Mouse (Mus musculus) CD4-positive, CD25-positive, alpha-beta regulatory T cell, adult 4 months (primary cell): Measurements from ENCODE around the gene Actr1a. TPM values are rescaled to one million over a fixed set of nuclear protein-coding genes. Genes with fewer than 3 reads are reported as not detected.

Experiments
- ATAC-seq: one replicate; pipeline ENCODE4 v1.8.0; 2017
- polyA plus RNA-seq, 2 experiments: library from polyadenylated mRNA; unstranded; fragments of 100-300 nt; shearing (Covaris generic); gene quantifications; one replicate each; pipeline ENCODE4 v1.2.1; 2017

Gene Actr1a
- 100 to 1,000 TPM in 1 of 2 experiments, 10 to 100 TPM in 1; 92.4 to 111 TPM for polyA plus RNA-seq

DNA sequence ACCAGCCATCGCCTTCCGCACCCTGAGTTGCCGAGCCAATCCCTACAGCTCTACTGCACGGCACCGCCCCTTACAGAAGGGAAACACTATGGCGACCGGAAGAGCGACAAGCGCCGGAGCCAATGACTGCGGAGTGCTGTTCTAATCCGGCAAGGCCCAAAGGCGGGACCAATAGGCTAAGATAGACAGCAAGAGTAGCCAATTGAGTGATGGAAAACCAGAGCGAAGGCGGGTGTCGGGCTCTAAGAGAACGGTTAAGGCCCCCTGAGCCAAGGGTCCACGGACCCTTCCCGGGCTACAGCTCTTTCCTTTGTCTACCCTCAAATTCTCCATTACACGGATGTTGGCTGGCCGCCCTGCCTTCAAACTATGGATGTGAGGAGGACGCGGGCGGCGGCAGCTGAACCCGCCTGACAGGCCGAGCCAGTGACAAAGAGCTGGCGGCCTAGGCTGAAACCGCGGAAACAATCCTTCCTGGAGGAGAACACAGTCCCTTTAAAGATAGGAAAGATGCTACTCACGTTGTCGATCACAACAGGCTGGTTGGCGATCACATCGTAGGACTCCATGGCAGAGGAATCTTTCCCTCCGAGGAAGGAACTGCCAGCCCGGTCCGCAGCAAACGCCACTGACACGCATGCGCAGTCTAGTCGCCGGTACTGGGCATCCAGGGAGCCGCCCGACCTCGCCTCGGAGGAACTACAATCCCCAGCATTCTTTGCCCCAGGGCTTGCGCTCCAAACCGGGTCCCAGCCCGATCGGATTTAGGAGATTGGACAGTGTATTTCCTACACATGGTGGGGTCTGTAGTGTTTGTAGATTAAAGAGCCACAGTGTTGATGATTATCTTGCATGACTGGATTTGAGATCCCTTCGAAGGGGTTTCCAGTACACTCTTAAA, at the start of gene Actr1a:
Gene Actr1a (minus strand): TSS at position 640 of the 901 bp plus-strand sequence.
- peak; percentile 89 for ATAC-seq

DNA sequence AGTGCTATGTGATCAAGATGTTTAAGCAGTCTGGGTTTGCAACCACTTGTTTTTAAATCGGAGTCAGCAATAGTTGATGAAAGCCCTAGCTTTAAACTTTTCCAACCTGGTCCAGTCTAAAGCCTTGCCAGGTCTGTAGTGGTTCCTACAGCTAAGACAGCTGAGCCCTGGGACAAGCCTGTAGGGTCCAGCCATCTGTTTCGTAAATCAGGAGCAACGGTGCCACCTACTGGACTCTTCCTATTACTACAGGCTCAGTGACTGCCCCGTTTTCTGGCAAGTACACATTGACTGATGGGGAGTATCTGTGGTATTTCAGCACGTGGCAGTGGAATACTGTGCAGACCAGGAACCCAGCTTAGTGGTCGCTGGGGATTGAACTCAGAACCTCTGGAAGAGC, 48.7 kb upstream of the Actr1a start:
- no peak for ATAC-seq

DNA sequence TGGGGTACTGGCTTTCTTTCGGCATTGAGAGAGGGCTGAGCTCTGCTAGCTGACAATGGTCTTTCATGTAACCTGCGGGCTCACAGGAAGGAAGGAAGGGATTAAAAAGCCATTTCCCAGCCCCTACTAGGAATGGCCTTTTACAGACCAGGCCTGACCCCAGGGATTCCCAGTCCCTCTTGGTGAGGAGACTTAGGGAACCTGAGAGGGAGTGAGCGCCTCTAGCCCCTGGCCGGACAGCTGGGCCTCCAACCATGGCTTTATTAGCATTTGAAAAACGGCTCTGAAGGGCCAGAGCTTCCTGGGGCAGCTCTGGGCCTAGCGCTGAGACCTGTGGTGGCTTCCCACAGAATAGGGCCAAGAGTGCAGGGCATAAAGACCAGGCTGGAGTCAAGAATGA, 48.0 kb upstream of the Actr1a start:
- no peak for ATAC-seq

DNA sequence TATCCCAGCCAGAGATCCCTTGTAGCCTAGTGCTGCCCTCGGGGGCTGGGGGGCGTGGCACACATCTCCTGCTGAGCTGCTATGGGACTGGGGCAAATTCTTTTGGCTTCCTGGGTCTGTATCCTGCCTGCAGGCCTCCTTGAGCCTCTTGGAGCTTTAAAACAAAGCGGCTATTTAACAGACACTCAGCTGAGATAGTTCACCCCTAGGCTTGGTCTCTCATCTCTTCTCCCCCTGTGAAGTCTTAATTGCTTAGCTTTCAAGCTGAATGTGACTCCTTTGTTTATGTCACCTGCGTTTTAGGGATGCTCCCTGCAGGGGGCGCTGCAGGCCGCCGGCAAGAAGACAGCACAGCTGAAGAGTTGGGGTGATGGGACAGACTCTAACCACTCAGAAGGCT, 39.9 kb upstream of the Actr1a start:
- ATAC-seq, result no peak

DNA sequence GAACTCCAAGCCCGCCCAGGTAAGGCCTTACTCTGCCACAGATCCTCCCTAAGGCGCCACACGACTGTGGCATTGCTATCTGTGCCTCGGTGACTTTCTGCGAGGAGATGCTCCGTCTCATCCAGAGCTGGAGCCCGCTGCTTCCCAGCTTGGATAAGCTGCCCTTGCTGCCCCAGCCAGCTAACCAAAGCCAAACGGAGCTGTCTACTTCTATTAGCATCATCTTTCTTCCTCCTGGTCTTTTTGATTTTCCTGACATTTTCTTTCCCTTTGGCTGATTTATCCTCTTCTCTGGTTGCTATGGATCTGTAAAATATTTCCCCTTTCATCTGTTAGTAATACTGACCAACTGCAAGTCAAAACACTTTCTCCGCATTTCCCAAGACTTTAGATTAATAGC, 39.0 kb upstream of the Actr1a start:
- ATAC-seq, result no peak

GRCm38 (mm10) chr19:46434148-46434547, 38.6 kb upstream of the Actr1a start:
- no peak for ATAC-seq

DNA sequence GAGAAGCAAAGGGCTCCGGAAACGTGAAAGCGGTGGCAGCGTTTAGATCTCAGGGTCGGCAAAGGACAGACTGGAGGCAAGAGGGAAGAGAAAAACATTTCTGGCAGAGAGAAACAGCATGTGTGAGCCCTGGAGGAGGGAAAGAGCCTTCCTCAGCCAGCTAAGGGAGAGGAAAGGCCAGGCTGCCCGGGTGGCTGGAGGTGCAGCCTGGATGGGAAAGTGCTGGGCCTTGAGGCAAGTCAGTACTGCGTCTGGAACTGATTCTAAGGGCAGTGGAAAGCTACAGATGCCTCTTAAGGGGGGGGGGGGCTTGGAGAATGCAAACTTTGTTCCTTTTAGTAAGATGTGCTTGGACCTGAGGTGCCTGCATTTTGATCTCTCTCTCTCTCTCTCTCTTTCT, 38.2 kb upstream of the Actr1a start:
- ATAC-seq, result no peak

DNA sequence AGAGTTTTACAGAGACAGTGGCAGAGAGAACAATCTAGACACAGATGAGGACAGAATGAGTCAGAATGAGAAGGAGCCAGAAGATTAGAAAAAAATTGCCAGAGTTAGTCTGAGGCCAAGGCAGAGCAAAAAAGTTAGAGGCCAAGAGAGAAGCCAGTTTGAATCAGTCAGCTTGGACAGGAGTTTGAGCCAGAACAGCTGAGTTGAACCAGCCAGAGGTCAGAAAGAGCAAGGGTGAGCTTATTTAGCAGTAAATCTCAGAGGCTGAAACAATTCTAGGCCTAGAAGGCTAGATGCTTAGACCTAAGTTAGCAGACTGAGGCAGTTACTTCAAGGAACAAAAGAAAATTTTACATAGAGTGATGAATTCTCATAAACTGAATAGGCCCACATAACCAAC, 33.7 kb upstream of the Actr1a start:
- no peak for ATAC-seq

DNA sequence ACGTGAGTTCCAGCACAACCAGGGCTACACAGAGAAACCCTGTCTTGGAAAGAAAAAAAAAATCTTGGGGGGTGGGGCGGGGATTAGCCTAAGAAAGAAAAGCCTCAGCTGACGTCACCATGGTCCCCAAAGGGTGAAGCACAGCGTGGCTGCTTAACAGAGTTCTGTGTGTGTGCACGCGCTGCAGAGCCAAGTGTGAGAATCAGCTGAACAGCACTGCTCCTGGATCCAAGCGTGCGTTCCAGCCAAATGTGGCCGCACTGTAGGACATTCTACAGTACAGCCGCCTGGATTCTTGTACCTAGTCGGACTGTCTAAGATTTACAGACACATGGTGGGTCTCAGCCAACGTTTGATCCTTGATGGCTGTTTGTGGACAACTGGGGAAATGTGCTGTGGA, 30.9 kb upstream of the Actr1a start:
- ATAC-seq, result no peak

DNA sequence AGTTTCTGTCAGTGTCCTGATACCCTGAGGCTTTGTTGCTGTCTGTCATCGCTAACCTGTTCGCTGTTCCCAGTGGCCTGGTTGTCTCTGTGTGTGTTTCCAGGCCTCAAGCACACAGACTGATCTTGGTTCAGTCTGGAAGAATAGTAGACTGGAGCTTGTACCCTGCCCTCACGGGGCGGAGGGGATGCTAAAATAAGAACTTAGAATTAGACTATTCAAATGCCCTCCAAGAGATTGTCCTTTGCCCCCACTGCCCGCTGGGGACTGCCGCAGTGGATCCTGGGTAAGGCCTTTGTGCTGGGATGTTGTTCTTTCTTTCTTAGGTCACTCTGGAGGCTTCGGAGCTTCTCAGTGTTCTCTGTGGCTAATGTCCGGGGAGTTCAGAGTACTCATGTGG, 29.7 kb upstream of the Actr1a start:
- ATAC-seq, result no peak

GRCm38 (mm10) chr19:46422384-46423338, 27.1 kb upstream of the Actr1a start:
- ATAC-seq, result no peak

- ATAC-seq, result no peak
Observed at GRCm38 (mm10) chr19:46420410-46420809, 24.9 kb upstream of the Actr1a start.

GRCm38 (mm10) chr19:46418051-46418450, 22.5 kb upstream of the Actr1a start:
- no peak for ATAC-seq

GRCm38 (mm10) chr19:46416276-46416675, 20.7 kb upstream of the Actr1a start:
- no peak for ATAC-seq

- ATAC-seq, result no peak
Observed at GRCm38 (mm10) chr19:46414486-46414885, 18.9 kb upstream of the Actr1a start.

DNA sequence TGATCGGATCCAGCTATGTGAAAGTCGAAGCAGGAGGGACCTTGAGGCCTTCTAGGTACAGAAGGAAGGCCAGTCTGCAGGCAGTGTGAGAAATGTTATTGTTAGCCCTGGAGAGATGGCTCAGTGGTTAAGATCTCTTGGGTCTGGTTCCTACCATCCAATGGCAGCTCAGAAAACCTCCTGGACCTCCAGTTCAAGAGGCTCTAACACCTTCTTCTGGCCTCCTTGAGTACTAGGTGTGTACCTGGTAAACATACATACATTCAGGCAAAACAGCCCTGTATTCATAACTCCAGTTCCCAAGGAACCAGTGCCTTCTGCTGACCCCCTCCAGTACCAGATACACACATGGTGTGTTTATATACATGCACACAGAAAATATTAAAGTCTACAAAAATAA, 18.4 kb upstream of the Actr1a start:
- no peak for ATAC-seq

DNA sequence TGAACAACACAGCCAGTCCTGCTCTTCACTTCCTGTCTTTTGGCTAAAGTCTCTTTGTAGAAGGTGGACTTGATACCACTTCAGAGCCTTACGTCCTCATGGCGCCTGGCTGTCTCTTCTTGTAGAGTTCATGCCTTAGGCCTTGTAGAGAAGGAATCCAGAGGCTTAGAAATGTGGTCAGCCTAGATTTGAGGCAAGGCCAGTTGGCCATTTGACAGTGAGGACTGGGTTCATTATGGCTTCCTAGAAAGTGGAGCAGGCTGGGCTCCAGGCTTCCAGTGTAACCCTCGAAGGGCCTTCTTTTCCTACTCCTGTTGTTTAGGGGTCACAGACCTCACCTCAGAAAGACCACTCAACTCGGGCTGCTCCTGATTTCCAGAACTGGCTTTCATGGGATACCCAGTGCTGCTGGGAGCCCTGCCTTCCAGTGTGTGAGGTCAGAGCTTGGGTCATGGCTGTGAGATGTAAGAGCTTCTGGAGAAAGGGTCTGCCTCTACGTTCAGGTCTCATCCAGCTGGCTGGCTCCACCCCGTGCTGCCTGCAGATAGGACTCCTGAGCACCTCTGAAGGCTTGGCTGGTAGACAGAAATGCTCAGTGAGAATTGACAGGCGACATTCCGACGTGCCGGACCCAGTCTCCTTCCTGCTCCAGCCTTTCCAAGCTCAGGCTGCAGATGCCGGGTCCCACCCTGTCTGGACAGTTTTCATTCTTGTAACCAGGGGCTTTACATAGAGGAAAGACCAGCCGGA, 16.7 kb upstream of the Actr1a start:
- ATAC-seq, result no peak

- no peak for ATAC-seq
Observed at GRCm38 (mm10) chr19:46409506-46409905, 14.0 kb upstream of the Actr1a start.

DNA sequence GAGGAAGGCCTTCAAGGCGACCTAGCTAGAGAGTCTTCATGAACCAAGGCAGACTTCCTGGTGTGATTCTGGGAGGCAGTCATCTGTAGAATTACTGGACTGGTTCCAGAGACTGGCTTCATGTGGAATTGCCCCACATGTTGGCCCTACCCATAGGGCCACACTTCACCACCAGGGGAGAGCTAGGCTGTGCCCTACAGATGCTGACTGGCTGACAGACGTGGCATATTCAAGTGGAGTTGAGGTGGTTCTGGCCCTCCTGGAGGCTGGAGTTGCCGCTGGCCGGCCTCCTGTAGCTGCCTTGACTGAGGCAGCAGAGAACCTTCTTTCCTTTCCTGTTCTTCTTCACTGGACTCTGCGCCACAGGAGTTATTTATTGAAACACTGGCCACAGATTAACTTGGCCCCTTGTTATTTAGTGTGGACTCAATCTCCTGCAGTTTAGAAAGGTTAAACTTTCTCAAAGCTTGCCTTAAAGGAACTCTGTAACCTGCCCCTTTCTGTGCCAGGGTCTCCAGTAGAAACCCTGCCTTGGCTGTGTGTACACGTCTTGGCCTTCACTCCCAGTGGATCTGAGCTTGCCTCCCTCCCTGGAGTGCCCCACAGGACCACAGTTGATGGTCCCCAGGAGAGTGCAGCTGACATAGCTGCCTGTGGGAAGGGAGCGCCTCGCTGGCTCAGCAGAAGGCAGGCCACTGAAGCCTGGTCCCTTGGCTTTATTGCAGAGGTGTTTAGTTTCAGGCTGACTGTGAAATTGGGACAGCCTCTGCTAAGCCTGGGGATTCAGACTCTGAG, 11.2 kb upstream of the Actr1a start:
- ATAC-seq, result no peak

GRCm38 (mm10) chr19:46404030-46404429, 8.5 kb upstream of the Actr1a start:
- ATAC-seq, result no peak

DNA sequence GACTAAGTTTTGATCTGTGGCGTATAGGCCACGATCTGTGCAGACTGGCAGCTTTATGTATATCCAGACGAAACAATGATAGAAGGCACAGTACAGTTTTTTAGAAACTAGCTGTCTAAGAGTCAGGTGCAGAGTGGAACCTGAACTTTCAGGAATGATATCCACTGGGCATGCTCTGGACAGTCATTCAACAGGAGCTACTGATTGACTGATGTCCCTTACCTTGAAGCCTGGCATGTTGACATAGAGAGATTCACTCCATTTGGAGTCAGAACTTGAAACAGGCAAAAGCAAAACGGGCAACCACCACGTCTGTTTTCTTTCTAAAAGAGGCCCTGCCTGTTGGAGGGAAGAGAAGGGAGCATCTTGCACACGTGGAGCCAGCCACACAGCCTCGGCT, 5.0 kb upstream of the Actr1a start:
- ATAC-seq, result no peak

- ATAC-seq, result no peak
Observed at GRCm38 (mm10) chr19:46399886-46400285, 4.3 kb upstream of the Actr1a start.
